Mouse (Mus musculus) 3134 (cell line): ENCODE data around the gene Psmb2.

Experiments used
- DNase-seq: peaks from one replicate; pipeline ENCODE4 v3.0.0-alpha.2; 2011; ENCODE audit warnings: low spot score; ENCODE audit not compliant: insufficient read length; ENCODE audit errors: extremely low read depth

Psmb2 gene

GRCm38 (mm10) chr4:126751556-126752023 lies 74.2 kb downstream of the Psmb2 start:
- DNase-seq, result no peak

- no peak for DNase-seq
Measured at GRCm38 (mm10) chr4:126752024-126752607, 74.7 kb downstream of the Psmb2 start.

DNA sequence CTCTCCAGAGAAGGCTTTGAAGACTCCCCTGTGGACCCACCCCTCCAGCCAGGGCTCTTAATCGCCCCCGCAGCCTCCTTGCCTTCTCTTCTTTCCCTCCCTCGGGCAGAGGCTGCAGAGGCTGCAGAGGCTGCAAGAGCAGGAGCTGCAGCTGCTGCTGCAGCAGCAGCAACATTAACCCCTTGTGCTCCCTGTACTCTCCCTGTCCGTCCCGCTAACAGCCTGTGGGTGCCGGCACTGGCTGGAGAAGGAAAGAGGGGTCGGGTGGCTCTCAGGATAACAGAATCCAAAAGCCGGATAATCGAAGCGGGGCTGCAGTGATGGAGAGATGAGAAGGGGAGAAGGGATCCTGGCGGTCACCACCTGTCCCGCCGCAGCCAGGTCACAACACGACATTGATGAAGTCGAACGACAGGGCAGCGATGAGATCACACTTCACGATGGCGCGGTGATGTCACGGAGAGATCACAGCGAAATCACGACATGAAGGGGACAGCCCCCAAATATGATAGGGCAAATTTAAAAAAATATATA lies 75.2 kb downstream of the Psmb2 start:
- DNase-seq, result peak; percentile 49

- DNase-seq, result peak; percentile 98
Measured at GRCm38 (mm10) chr4:126753268-126754230, 76.1 kb downstream of the Psmb2 start, which contains the start of the genes Ncdn and AU040320. TSS of gene Ncdn (minus strand) at chr4:126753438. TSS of gene AU040320 (plus strand) at chr4:126753544.

- no peak for DNase-seq
Measured at GRCm38 (mm10) chr4:126754231-126754611, 76.8 kb downstream of the Psmb2 start.

DNA sequence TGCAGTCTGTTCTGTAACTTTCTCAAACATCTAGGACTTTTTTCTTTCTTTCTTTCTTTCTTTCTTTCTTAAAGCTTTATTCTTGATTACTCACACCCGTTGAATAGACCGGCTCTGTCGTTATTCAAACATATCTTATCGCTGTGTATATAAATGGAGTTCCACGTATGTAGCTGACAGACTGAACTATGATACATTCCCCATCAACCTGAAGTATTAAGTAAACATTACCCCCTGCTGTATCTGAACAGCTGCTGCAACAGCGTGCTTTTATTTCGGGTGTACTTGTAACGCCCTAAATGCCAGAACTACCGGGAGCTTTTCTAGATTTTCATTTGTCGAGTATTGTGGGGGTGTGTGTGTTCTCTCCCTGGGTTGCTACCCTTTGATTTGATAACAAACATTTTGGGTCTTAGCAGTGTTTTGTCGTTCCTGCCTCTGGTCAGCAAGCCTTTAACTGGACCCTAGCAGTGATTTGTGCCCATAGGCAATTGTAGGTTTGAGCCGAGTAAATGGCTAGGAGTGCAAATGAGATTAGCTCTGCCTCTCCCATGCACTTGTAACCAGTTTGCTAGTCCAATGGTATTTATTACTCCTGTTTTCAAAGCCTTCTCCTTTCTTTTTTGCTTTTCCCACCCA lies 77.4 kb downstream of the Psmb2 start:
- DNase-seq, result no peak

GRCm38 (mm10) chr4:126756766-126757165 lies 79.3 kb downstream of the Psmb2 start:
- no peak for DNase-seq

GRCm38 (mm10) chr4:126758299-126758698 lies 80.9 kb downstream of the Psmb2 start:
- DNase-seq, result no peak
